Mouse (Mus musculus): ENCODE results near the gene Smc1a.

DNA sequence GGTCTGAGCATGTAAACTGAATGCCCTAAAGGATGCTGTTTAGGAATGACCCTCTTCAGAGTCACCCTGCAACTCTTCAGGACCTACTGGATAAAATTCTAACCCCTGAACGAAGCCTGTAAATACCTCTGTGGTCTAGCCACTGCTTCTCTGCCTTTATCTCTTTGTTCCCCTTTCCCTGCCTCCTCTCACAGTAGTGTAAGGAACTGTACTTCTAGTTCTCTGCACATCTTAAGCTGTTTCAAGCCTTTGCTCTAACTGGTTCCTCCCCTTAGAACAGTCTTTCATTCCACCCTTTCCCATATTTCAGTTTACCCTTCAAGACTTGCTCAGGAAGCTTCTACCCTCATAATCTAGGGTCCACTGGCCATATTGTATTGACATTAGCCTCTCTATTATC, 8.4 kb upstream of the Smc1a start:
- TF ChIP-seq CTCF (IDR thresholded peaks at IDR 0.05; ENCODE audit: low read depth, low read length) = no peak
- no peak for TF ChIP-seq GATA1 (IDR thresholded peaks at IDR 0.05; ENCODE audit: borderline replicate concordance, low read length)
- TF ChIP-seq GATA2 (IDR thresholded peaks at IDR 0.05; ENCODE audit: borderline replicate concordance, low read depth, low read length) = no peak

Measured in G1E (cell line).